Mouse (Mus musculus) liver, embryonic 14.5 days (tissue): ENCODE measurements around the gene Hspbap1.

ENCODE experiments used
- CTCF ChIP-seq: IDR thresholded peaks from 2 replicates; pipeline ENCODE4 v1.5.1; 2016; ENCODE audit warnings: antibody characterized with exemption, low read depth, control low read depth
- EP300 ChIP-seq: IDR thresholded peaks from 2 replicates; pipeline ENCODE4 v1.6.1; 2016; ENCODE audit warnings: antibody characterized with exemption, low read depth

- TF ChIP-seq CTCF (peak; percentile 100), EP300 (no peak)
Measured at GRCm38 (mm10) chr16:35817255-35818089, 47.3 kb downstream of the Hspbap1 start.
